Mouse (Mus musculus) testis, adult 2 months (tissue): ENCODE results near the gene Pih1d1.

Experiments used
- CTCF ChIP-seq: fragments of 200-500 bp; IDR thresholded peaks from 2 replicates; pipeline ENCODE4 v1.5.1; 2012; ENCODE audit warnings: low read depth, mild to moderate bottlenecking, inconsistent platforms, low read length, moderate library complexity; ENCODE audit not compliant: control insufficient read depth, insufficient read depth, insufficient replicate concordance
- POLR2A ChIP-seq: fragments of 200-500 bp; IDR thresholded peaks from 2 replicates; pipeline ENCODE4 v1.6.1; 2012; ENCODE audit warnings: low read depth, mild to moderate bottlenecking, inconsistent platforms, low read length, moderate library complexity; ENCODE audit not compliant: control insufficient read depth

- TF ChIP-seq CTCF = no peak
- no peak for TF ChIP-seq POLR2A
Observed at GRCm38 (mm10) chr7:45144368-45145174, 9.5 kb upstream of the Pih1d1 start.
